Mouse (Mus musculus) myocyte (in vitro differentiated cells): Measurements from ENCODE around the gene Col13a1.

Experiments used
- POLR2A ChIP-seq: IDR thresholded peaks from one replicate; pipeline ENCODE4 v1.6.1; 2011; ENCODE audit warnings: low read depth, mild to moderate bottlenecking, control low read depth, moderate library complexity; ENCODE audit not compliant: insufficient read length
- REST ChIP-seq: IDR thresholded peaks from one replicate; pipeline ENCODE4 v1.6.1; 2011; ENCODE audit warnings: mild to moderate bottlenecking, control low read depth, moderate library complexity; ENCODE audit not compliant: insufficient read depth, insufficient read length
- TCF12 ChIP-seq: IDR thresholded peaks from one replicate; pipeline ENCODE4 v1.6.1; 2011; ENCODE audit warnings: mild to moderate bottlenecking, control low read depth; ENCODE audit not compliant: poor library complexity, insufficient read depth, severe bottlenecking
- TCF3 ChIP-seq: IDR thresholded peaks from one replicate; pipeline ENCODE4 v1.6.1; 2011; ENCODE audit warnings: low read depth, control low read depth; ENCODE audit not compliant: insufficient read length
- USF1 ChIP-seq: IDR thresholded peaks from one replicate; pipeline ENCODE4 v1.6.1; 2011; ENCODE audit warnings: low read depth, mild to moderate bottlenecking, control low read depth, moderate library complexity

- TF ChIP-seq TCF3, result no peak
- TF ChIP-seq REST, result no peak
- no peak for TF ChIP-seq TCF12
- TF ChIP-seq USF1, result no peak
- TF ChIP-seq POLR2A, result no peak
Measured at GRCm38 (mm10) chr10:61967207-61967606, 11.7 kb downstream of the Col13a1 start.
